Mouse (Mus musculus) cerebellum, adult 18-20 months (tissue): ENCODE data around the gene Ccdc9b.
A peak's percentile ranks its signal among the peaks of the same experiment; 100 is the strongest.

ENCODE experiments used
- DNase-seq, 2 experiments: peaks; one replicate each; pipeline ENCODE4 v3.0.0; 2021

Ccdc9b gene

GRCm38 (mm10) chr2:118761906-118762783 lies at the start of gene Ccdc9b:
Ccdc9b (minus strand) TSS chr2:118762661.
- DNase-seq = peak; percentile 89 to 91

GRCm38 (mm10) chr2:118810861-118811260 lies 48.4 kb upstream of the Ccdc9b start:
- DNase-seq = no peak

- peak; percentile 59 to 77 for DNase-seq
Observed at GRCm38 (mm10) chr2:118806860-118807259, 44.4 kb upstream of the Ccdc9b start.

GRCm38 (mm10) chr2:118805756-118806155 lies 43.3 kb upstream of the Ccdc9b start:
- no peak for DNase-seq

- DNase-seq = no peak
Observed at GRCm38 (mm10) chr2:118805137-118805536, 42.7 kb upstream of the Ccdc9b start.

- DNase-seq = no peak
Observed at GRCm38 (mm10) chr2:118804474-118804873, 42.0 kb upstream of the Ccdc9b start.

GRCm38 (mm10) chr2:118802542-118803118 lies 40.2 kb upstream of the Ccdc9b start:
- DNase-seq = no peak

- DNase-seq = no peak
Observed at GRCm38 (mm10) chr2:118793636-118794035, 31.2 kb upstream of the Ccdc9b start.

- DNase-seq = peak in 1 of 2 experiments; percentile 27
Observed at GRCm38 (mm10) chr2:118792259-118792613, 29.8 kb upstream of the Ccdc9b start.

GRCm38 (mm10) chr2:118791591-118792258 lies 29.3 kb upstream of the Ccdc9b start:
- peak; percentile 34 to 48 for DNase-seq

- peak; percentile 82 to 87 for DNase-seq
Observed at GRCm38 (mm10) chr2:118790551-118791525, 28.4 kb upstream of the Ccdc9b start.

- DNase-seq = no peak
Observed at GRCm38 (mm10) chr2:118790221-118790550, 27.7 kb upstream of the Ccdc9b start.

- DNase-seq = peak; percentile 83 to 88
Observed at GRCm38 (mm10) chr2:118789501-118789900, 27.0 kb upstream of the Ccdc9b start.

- no peak for DNase-seq
Observed at GRCm38 (mm10) chr2:118786525-118786924, 24.1 kb upstream of the Ccdc9b start.

GRCm38 (mm10) chr2:118783663-118784062 lies 21.2 kb upstream of the Ccdc9b start:
- DNase-seq = no peak

GRCm38 (mm10) chr2:118783093-118783492 lies 20.6 kb upstream of the Ccdc9b start:
- DNase-seq = no peak

- no peak for DNase-seq
Observed at GRCm38 (mm10) chr2:118782303-118782702, 19.8 kb upstream of the Ccdc9b start.

GRCm38 (mm10) chr2:118781115-118781514 lies 18.7 kb upstream of the Ccdc9b start:
- no peak for DNase-seq

- peak; percentile 95 to 97 for DNase-seq
Observed at GRCm38 (mm10) chr2:118779504-118780480, 17.3 kb upstream of the Ccdc9b start, which contains the start of gene Disp2. Disp2 (plus strand) TSS chr2:118779719.

- peak; percentile 45 to 54 for DNase-seq
Observed at GRCm38 (mm10) chr2:118779065-118779464, 16.6 kb upstream of the Ccdc9b start.

GRCm38 (mm10) chr2:118778418-118778817 lies 16.0 kb upstream of the Ccdc9b start:
- no peak for DNase-seq
